8 mouse cellular contexts compared by ENCODE assay signal in genomic region chr6:108185685-108186009, GRCm38 (mm10). TPM values are rescaled to one million over a fixed set of nuclear protein-coding genes. Genes with fewer than 3 reads are reported as not detected.
DNase-seq lines count a peak whose midpoint lies in the region; ATAC-seq and TF ChIP-seq lines count a peak whose summit lies in the region.

No protein-coding gene starts in this region.

- TF ChIP-seq EP300 in heart, adult 2 months (IDR thresholded peaks at IDR 0.05; ENCODE audit: insufficient read depth, low read depth, low read length) = no peak

- intact Hi-C loops in heart, adult 2 months (cut with DNase I) = loop anchor here (2.0 to 5.0 kb wide), 2 partner anchors 27 to 122 kb away; partner anchors contain the start of gene Itpr1

- no peak for DNase-seq in heart, adult 2 months
- no peak for DNase-seq in heart, adult 9 months (ENCODE audit: low spot score in 2 of 2)
- no peak for DNase-seq in adrenal gland, adult 2 months
- DNase-seq in natural killer cell, adult 2 months (ENCODE audit: low spot score in 2 of 2) = no peak
- no peak for DNase-seq in gastrocnemius, postnatal 4 days (ENCODE audit: low spot score in 2 of 2)

- peak overlapping the region; percentile 60 for H3K4me3 ChIP-seq in heart, adult 2 months
- H3K4me3 ChIP-seq in forebrain, embryonic 15.5 days = peak overlapping the region; percentile 94
- peak overlapping the region; percentile 81 for H3K4me3 ChIP-seq in liver, embryonic 15.5 days (replicated peaks)

- peak overlapping the region; percentile 86 for H3K9ac ChIP-seq in heart, adult 2 months (ENCODE audit: low read depth, low read length)
- H3K9ac ChIP-seq in forebrain, embryonic 15.5 days (replicated peaks) = peak overlapping the region; percentile 73
- peak overlapping the region; percentile 64 for H3K9ac ChIP-seq in liver, embryonic 15.5 days

- ATAC-seq in CD4-positive, CD25-positive, alpha-beta regulatory T cell, adult 4 months = peak; percentile 6
- ATAC-seq in forebrain, embryonic 15.5 days (replicated peaks) = peak; percentile 20; the same call in 1 of the 2 replicates
- ATAC-seq in liver, embryonic 15.5 days (ENCODE audit: insufficient read depth) = no peak

- no peaks in the 10 kb centered on the region for H3K36me3 ChIP-seq in heart, adult 2 months (ENCODE audit: control insufficient read depth, insufficient read depth, low read length)
- no peaks in the 10 kb centered on the region for H3K36me3 ChIP-seq in forebrain, embryonic 15.5 days
- no peaks in the 10 kb centered on the region for H3K36me3 ChIP-seq in liver, embryonic 15.5 days (replicated peaks)

- 14% methylated on average over 4 of the region's 4 CpGs for WGBS in heart, adult 2 months
- 18% methylated on average over 4 of the region's 4 CpGs for WGBS in forebrain, embryonic 15.5 days
- WGBS in liver, embryonic 15.5 days (ENCODE audit: insufficient replicate concordance) = 11% methylated on average over 4 of the region's 4 CpGs

- no peaks in the 10 kb centered on the region for H3K4me1 ChIP-seq in heart, adult 2 months (ENCODE audit: control insufficient read depth, insufficient read depth, low read length)
- peaks cover 12% of the 10 kb centered on the region for H3K4me1 ChIP-seq in forebrain, embryonic 15.5 days
- H3K4me1 ChIP-seq in liver, embryonic 15.5 days (replicated peaks) = peaks cover 13% of the 10 kb centered on the region

- no peak for TF ChIP-seq POLR2A in heart, adult 2 months (IDR thresholded peaks at IDR 0.05; ENCODE audit: insufficient read depth, low read depth, low read length)

- H3K27me3 ChIP-seq in heart, adult 2 months (ENCODE audit: control insufficient read depth, insufficient read depth, low read length) = no peaks in the 10 kb centered on the region
- H3K27me3 ChIP-seq in forebrain, embryonic 15.5 days = 0 out of 2 replicates have a peak, but pooled peaks cover 2% of the 10 kb centered on the region
- no peaks in the 10 kb centered on the region; the same call in 1 of the 2 replicates for H3K27me3 ChIP-seq in liver, embryonic 15.5 days

- H3K4me2 ChIP-seq in forebrain, embryonic 15.5 days (replicated peaks) = peak overlapping the region; percentile 95
- peak overlapping the region; percentile 87 for H3K4me2 ChIP-seq in liver, embryonic 15.5 days

- H3K9me3 ChIP-seq in forebrain, embryonic 15.5 days = no peaks in the 10 kb centered on the region
- no peaks in the 10 kb centered on the region for H3K9me3 ChIP-seq in liver, embryonic 15.5 days (replicated peaks)

- no peaks in the 10 kb centered on the region for H3K79me2 ChIP-seq in heart, adult 2 months (replicated peaks; ENCODE audit: control insufficient read depth, insufficient read depth, low read length)

- peak overlapping the region; percentile 60 for H3K27ac ChIP-seq in heart, adult 2 months
- no peak overlapping the region; the same call in 1 of the 2 replicates for H3K27ac ChIP-seq in forebrain, embryonic 15.5 days (replicated peaks)
- no peak overlapping the region for H3K27ac ChIP-seq in liver, embryonic 15.5 days (replicated peaks)

- no peak for TF ChIP-seq CTCF in heart, adult 2 months (IDR thresholded peaks at IDR 0.05)

RNA-seq across cellular contexts. Expression of gene Sumf1, which starts 0.3 kb away (rescaled TPM):
- total RNA-seq in heart, adult 2 months (2021) = 10 to 100 TPM; 12.1 to 13.5 TPM
- 11.0 and 11.8 TPM in 2 replicates for polyA plus RNA-seq in heart, adult 2 months (2012; rRNA removed)
- polyA plus RNA-seq in CD4-positive, CD25-positive, alpha-beta regulatory T cell, adult 4 months (2017; shearing (Covaris generic)) = 1 to 10 TPM; 4.2 to 4.3 TPM
- 12.3 and 13.0 TPM in 2 replicates for polyA plus RNA-seq in forebrain, embryonic 15.5 days (2015; fragmentation: Nextera tagmentation; extraction: Ambion mirVana)
- 8.5 and 8.7 TPM in 2 replicates for polyA plus RNA-seq in liver, embryonic 15.5 days (2015; fragmentation: Nextera tagmentation; extraction: Ambion mirVana)
- 10 to 100 TPM; 37.8 to 44.8 TPM for total RNA-seq in adrenal gland, adult 2 months (2021)
- polyA plus RNA-seq in adrenal gland, adult 2 months (2012; rRNA removed) = 70.3 and 87.0 TPM in 2 replicates
- 10 to 100 TPM; 16.8 to 19.4 TPM for total RNA-seq in gastrocnemius, postnatal 4 days (2021)

RNA-seq across cellular contexts. Expression of gene Itpr1, which starts 27.2 kb away (rescaled TPM):
- 10 to 100 TPM; 37.9 to 47.6 TPM for total RNA-seq in heart, adult 2 months (2021)
- polyA plus RNA-seq in heart, adult 2 months (2012; rRNA removed) = 14.0 and 32.8 TPM in 2 replicates
- polyA plus RNA-seq in CD4-positive, CD25-positive, alpha-beta regulatory T cell, adult 4 months (2017; shearing (Covaris generic)) = 10 to 100 TPM; 15.1 to 24.4 TPM
- 11.0 and 12.6 TPM in 2 replicates for polyA plus RNA-seq in forebrain, embryonic 15.5 days (2015; fragmentation: Nextera tagmentation; extraction: Ambion mirVana)
- 2.1 and 2.6 TPM in 2 replicates for polyA plus RNA-seq in liver, embryonic 15.5 days (2015; fragmentation: Nextera tagmentation; extraction: Ambion mirVana)
- 100 to 1,000 TPM; 120 to 176 TPM for total RNA-seq in adrenal gland, adult 2 months (2021)
- polyA plus RNA-seq in adrenal gland, adult 2 months (2012; rRNA removed) = 13.2 and 23.0 TPM in 2 replicates
- 10 to 100 TPM; 34.0 to 35.5 TPM for total RNA-seq in gastrocnemius, postnatal 4 days (2021)
